Comparison of ENCODE assay signal across 30 mouse cellular contexts in genomic region chr8:94438659-94439058, GRCm38 (mm10). TPM values are rescaled to one million over a fixed set of nuclear protein-coding genes. Genes with fewer than 3 reads are reported as not detected.
"Had no signal": no experiment of that assay in that cellular context is flagged by ENCODE, and none has a peak within 500 bp of the region (broad histone marks: within the 10 kb centered on the region; RNA-seq: fewer than 3 reads in every experiment).

No protein-coding gene starts in this region.

- H3K4me2 ChIP-seq: limb, embryonic 12.5 days; limb, embryonic 13.5 days; limb, embryonic 15.5 days; liver, embryonic 11.5 days; liver, embryonic 12.5 days; liver, embryonic 13.5 days; liver, embryonic 15.5 days; lung, embryonic 14.5 days; lung, embryonic 15.5 days; midbrain, embryonic 11.5 days; midbrain, embryonic 12.5 days; midbrain, embryonic 13.5 days; midbrain, embryonic 15.5 days had no signal

- DNase-seq: left cerebral cortex, postnatal 4 days; liver; liver, embryonic 13.5 days; liver, postnatal 0 days; lung, adult 18-20 months; lung, adult 2 months; lung, embryonic 14.5 days; lung, postnatal 10 days; lung, postnatal 14 days; lung, postnatal 36 days; lung, postnatal 4 days; midbrain, embryonic 14.5 days had no signal

- H3K9me3 ChIP-seq: limb, embryonic 10.5 days; limb, embryonic 12.5 days; limb, embryonic 13.5 days; limb, embryonic 15.5 days; liver, embryonic 12.5 days; liver, embryonic 13.5 days; liver, embryonic 15.5 days; lung, embryonic 15.5 days; megakaryocyte, embryonic 14.5 days; midbrain, embryonic 10.5 days; midbrain, embryonic 12.5 days; midbrain, embryonic 13.5 days; midbrain, embryonic 15.5 days had no signal

- H3K27ac ChIP-seq: left cerebral cortex, adult 2 months; limb, embryonic 10.5 days; limb, embryonic 12.5 days; limb, embryonic 13.5 days; limb, embryonic 15.5 days; liver, embryonic 12.5 days; liver, embryonic 13.5 days; liver, embryonic 14.5 days; liver, embryonic 15.5 days; lung, embryonic 15.5 days; macrophage; midbrain, embryonic 10.5 days; midbrain, embryonic 12.5 days; midbrain, embryonic 13.5 days; midbrain, embryonic 15.5 days had no signal

- H3K4me3 ChIP-seq: left cerebral cortex, adult 2 months; limb, embryonic 10.5 days; limb, embryonic 12.5 days; limb, embryonic 13.5 days; limb, embryonic 15.5 days; liver, embryonic 12.5 days; liver, embryonic 13.5 days; liver, embryonic 15.5 days; lung, embryonic 15.5 days; megakaryocyte, embryonic 14.5 days; midbrain, embryonic 10.5 days; midbrain, embryonic 12.5 days; midbrain, embryonic 13.5 days; midbrain, embryonic 15.5 days had no signal

- H3K9ac ChIP-seq: limb, embryonic 12.5 days; limb, embryonic 13.5 days; limb, embryonic 15.5 days; liver, embryonic 12.5 days; liver, embryonic 13.5 days; liver, embryonic 14.5 days; liver, embryonic 15.5 days; liver, postnatal 0 days; lung, embryonic 14.5 days; lung, embryonic 15.5 days; midbrain, embryonic 12.5 days; midbrain, embryonic 13.5 days; midbrain, embryonic 15.5 days had no signal

- H3K4me1 ChIP-seq: liver, embryonic 12.5 days had no signal

- H3K27me3 ChIP-seq: limb, embryonic 15.5 days had no signal

- H3K36me3 ChIP-seq: limb, embryonic 10.5 days; limb, embryonic 12.5 days; limb, embryonic 13.5 days; limb, embryonic 15.5 days; liver, embryonic 12.5 days; liver, embryonic 13.5 days; liver, embryonic 15.5 days; lung, embryonic 15.5 days; midbrain, embryonic 10.5 days; midbrain, embryonic 12.5 days; midbrain, embryonic 13.5 days; midbrain, embryonic 15.5 days had no signal

RNA-seq across cellular contexts. Expression of gene Nlrc5, which starts 4.5 kb away (rescaled TPM):
- polyA plus RNA-seq: limb, embryonic 10.5 days; liver, embryonic 11.5 days; midbrain, embryonic 11.5 days; neural tube, embryonic 11.5 days had no signal
